Mouse (Mus musculus) kidney, adult 2 months (tissue): ENCODE data around the gene Hs3st2.

Experiments
- CTCF ChIP-seq: fragments of 200-500 bp; conservative IDR thresholded peaks from 2 replicates; pipeline ENCODE4 v1.5.1; 2011; ENCODE audit warnings: low read depth, mild to moderate bottlenecking, control low read depth, low read length, moderate library complexity, mixed read lengths; ENCODE audit not compliant: insufficient read depth, insufficient read length
- POLR2A ChIP-seq: fragments of 200-500 bp; IDR thresholded peaks from one replicate; pipeline ENCODE4 v1.6.1; 2011; ENCODE audit warnings: low read depth, low read length, control low read depth

- TF ChIP-seq CTCF (no peak), POLR2A (no peak)
These were observed 52.7 kb downstream of the Hs3st2 start for GRCm38 (mm10) chr7:121444336-121444735.
